Mouse (Mus musculus) intestine, embryonic 16.5 days (tissue): ENCODE results near the gene Arhgef18. TPM values are rescaled to one million over a fixed set of nuclear protein-coding genes. Genes with fewer than 3 reads are reported as not detected.

Experiments
- ATAC-seq: fragments of 200-750 bp; cut with Nextera tagmentation; 2 replicates; pipeline ENCODE4 v1.8.0; 2017; ENCODE audit warnings: moderate TSS enrichment, moderate library complexity
- H3K27ac ChIP-seq: fragments of 300-500 bp; sonication (generic); 2 replicates; pipeline ENCODE4 v1.5.1; 2014; ENCODE audit warnings: mild to moderate bottlenecking, low read length
- H3K27me3 ChIP-seq: fragments of 300-500 bp; sonication (generic); replicated peaks from 2 replicates; pipeline ENCODE4 v1.6.1; 2014; ENCODE audit warnings: low read length, control low read depth, mixed read lengths; ENCODE audit not compliant: control insufficient read depth, insufficient read depth
- H3K36me3 ChIP-seq: fragments of 300-500 bp; sonication (generic); 2 replicates; pipeline ENCODE4 v1.6.1; 2014; ENCODE audit warnings: low read length, control low read depth; ENCODE audit not compliant: control insufficient read depth, insufficient read depth
- H3K4me1 ChIP-seq: fragments of 300-500 bp; sonication (generic); 2 replicates; pipeline ENCODE4 v1.6.1; 2014; ENCODE audit warnings: low read length, control low read depth, mixed read lengths; ENCODE audit not compliant: control insufficient read depth, insufficient read depth
- H3K4me2 ChIP-seq: fragments of 300-500 bp; sonication (generic); 2 replicates; pipeline ENCODE4 v1.6.1; 2014; ENCODE audit warnings: low read depth, low read length, control low read depth
- H3K4me3 ChIP-seq: fragments of 300-500 bp; sonication (generic); 2 replicates; pipeline ENCODE4 v1.5.1; 2014; ENCODE audit warnings: mild to moderate bottlenecking, low read length
- H3K9ac ChIP-seq: fragments of 300-500 bp; sonication (generic); 2 replicates; pipeline ENCODE4 v1.6.1; 2014; ENCODE audit warnings: low read depth, low read length
- H3K9me3 ChIP-seq: fragments of 300-500 bp; sonication (generic); 2 replicates; pipeline ENCODE4 v1.6.1; 2016; ENCODE audit warnings: low read length, control low read depth; ENCODE audit not compliant: control insufficient read depth
- WGBS: fragments of 180-500 bp; shearing (Covaris S2); extraction: QIAGEN DNeasy Blood & Tissue Kit; methylation state at CpG from one replicate; pipeline ENCODE4 v1.1.7; 2014; 5-methylcytosine and 5-hydroxymethylcytosine counted together
- polyA plus RNA-seq: library from polyadenylated mRNA; unstranded; fragments of >200 nt; fragmentation: Nextera tagmentation; extraction: Ambion mirVana; gene quantifications from 2 replicates; pipeline ENCODE4 v1.2.1, GENCODE M21; 2015

The Arhgef18 gene
- polyA plus RNA-seq, 1 experiment from 2014 or later = 8.4 TPM

DNA sequence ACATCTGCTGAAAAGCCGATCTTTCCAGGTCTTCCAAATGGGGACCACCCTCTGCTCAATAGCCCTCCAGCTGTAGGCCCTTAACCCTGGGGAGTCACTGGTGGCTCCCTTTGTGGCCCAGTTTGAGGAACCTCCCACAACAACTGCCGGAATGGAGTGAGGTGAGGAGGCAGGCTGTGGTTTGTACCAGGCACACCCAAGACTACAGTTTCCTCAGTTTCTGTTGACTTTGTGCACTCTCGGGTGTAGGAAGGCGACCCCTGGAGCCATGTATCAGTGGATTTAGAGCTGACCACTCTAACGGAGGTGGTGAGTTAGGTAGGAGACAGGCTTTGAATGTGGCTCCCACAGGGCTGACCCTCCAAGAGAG is 38.4 kb upstream of the Arhgef18 start:
- no peak for ATAC-seq
- H3K4me2 ChIP-seq = no peak overlapping the region
- 64% methylated on average over 5 of the region's 5 CpGs for WGBS
- H3K9me3 ChIP-seq = no peaks in the 10 kb centered on the region
- H3K9ac ChIP-seq = no peak overlapping the region
- H3K27ac ChIP-seq = no peak overlapping the region
- no peaks in the 10 kb centered on the region for H3K36me3 ChIP-seq
- H3K4me3 ChIP-seq = no peak overlapping the region
- H3K27me3 ChIP-seq = no peaks in the 10 kb centered on the region
- peaks cover 8% of the 10 kb centered on the region; the same call in 1 of the 2 replicates for H3K4me1 ChIP-seq

DNA sequence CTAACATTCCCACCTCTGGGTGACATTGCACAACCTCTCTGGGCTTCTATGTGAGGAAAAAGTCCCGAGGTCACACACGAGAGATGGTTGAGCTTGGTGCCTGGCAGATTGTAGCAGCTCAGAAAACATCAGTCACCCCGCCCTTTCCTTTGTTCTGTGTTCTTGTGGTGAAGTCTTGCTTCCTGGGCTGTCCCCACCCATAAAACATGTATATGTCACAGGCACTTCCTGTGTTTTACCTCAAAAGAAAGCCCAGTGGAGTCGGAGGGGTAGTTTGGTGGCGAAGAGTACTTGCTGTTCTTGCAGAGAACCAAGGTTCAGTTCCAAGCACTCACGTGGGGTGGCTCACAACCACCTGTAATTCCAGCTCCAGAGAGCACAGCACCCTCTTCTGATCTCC is 37.2 kb upstream of the Arhgef18 start:
- Histone ChIP-seq H3K9me3 (no peaks in the 10 kb centered on the region), H3K4me3 (no peak overlapping the region), H3K9ac (no peak overlapping the region), H3K4me1 (peaks cover 8% of the 10 kb centered on the region; the same call in 1 of the 2 replicates), H3K27me3 (no peaks in the 10 kb centered on the region), H3K36me3 (no peaks in the 10 kb centered on the region), H3K4me2 (no peak overlapping the region), H3K27ac (no peak overlapping the region)
- ATAC-seq = no peak
- 86% methylated on average over 6 of the region's 6 CpGs for WGBS

DNA sequence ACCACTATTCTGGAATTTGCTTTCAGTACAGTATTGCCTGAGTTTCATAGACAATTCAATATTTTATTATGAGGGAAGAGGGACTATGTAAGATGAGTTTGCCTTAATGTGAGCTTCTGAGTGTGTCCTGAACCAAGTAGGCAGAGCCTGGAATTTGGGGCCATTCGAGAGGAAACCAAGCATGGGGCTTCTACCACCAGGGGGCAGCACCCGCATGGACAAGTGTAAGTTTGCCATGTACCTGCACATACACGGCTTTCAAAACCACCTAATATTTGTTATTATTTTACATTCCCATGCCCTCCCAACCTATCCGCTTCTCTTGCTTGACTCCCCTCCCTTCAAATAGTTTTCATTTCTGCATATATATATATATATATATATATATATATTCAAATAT is 34.7 kb upstream of the Arhgef18 start:
- WGBS = 5% methylated on average over 4 of the region's 4 CpGs
- 0 out of 2 replicates have a peak, but pooled peaks have one; percentile 28 for ATAC-seq
- no peak overlapping the region for H3K27ac ChIP-seq
- no peak overlapping the region for H3K9ac ChIP-seq
- H3K9me3 ChIP-seq = no peaks in the 10 kb centered on the region
- no peak overlapping the region for H3K4me3 ChIP-seq
- H3K4me2 ChIP-seq = no peak overlapping the region
- no peaks in the 10 kb centered on the region for H3K27me3 ChIP-seq
- 0 out of 2 replicates have a peak, but pooled peaks cover 1% of the 10 kb centered on the region for H3K4me1 ChIP-seq
- no peaks in the 10 kb centered on the region for H3K36me3 ChIP-seq

DNA sequence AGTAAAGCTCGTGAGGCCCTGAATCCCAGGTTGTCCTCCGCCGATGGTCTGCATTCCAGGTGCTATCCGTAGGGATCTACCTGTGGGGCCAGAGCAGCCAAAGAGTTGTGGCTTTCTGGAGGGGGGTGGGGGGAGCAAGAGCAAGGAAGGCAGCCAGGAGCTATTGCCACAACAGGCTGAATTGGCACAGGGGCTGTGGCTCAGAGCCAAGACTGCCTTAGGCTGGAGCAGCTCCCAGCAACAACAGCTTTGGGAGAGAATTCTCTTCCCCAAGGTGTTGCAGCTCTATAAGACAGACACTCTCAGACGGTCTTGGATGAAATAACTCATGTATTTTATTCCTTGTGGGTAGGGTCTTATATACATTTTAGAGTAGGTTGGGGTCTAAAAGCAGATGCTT is 25.7 kb upstream of the Arhgef18 start:
- ATAC-seq = no peak
- 91% methylated on average over 5 of the region's 5 CpGs for WGBS
- H3K27ac ChIP-seq = no peak overlapping the region

DNA sequence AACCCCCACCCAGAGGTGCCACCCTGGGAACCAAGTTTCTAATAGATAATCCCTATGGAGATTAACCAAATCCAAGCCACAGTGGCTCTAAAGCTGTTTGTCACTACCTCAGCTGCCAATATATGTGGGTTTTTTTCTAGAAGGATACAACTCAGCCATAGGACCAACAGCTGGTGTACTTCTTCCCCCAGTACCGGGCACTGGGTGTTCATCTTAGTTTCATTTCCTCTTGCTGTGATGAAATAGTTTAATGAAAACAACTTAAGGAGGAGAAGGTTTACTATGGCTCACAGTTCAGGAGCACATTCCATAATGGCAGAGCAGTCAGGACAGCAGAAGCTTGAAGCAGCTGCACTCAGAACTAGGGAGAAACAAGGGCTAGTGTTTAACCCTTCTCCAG is 24.7 kb upstream of the Arhgef18 start:
- H3K27ac ChIP-seq = no peak overlapping the region
- no peak overlapping the region for H3K4me2 ChIP-seq
- no peaks in the 10 kb centered on the region; the same call in 1 of the 2 replicates for H3K36me3 ChIP-seq
- H3K4me3 ChIP-seq = no peak overlapping the region
- ATAC-seq = no peak
- WGBS = 64% methylated on average over 1 of the region's 1 CpGs
- no peaks in the 10 kb centered on the region for H3K4me1 ChIP-seq
- no peaks in the 10 kb centered on the region for H3K9me3 ChIP-seq
- no peak overlapping the region for H3K9ac ChIP-seq
- no peaks in the 10 kb centered on the region for H3K27me3 ChIP-seq

More for the DNA sequence above, 25.7 kb upstream of the Arhgef18 start:
- no peak overlapping the region for H3K4me3 ChIP-seq
- no peaks in the 10 kb centered on the region; the same call in 1 of the 2 replicates for H3K36me3 ChIP-seq
- H3K4me2 ChIP-seq = no peak overlapping the region
- H3K4me1 ChIP-seq = no peaks in the 10 kb centered on the region
- no peaks in the 10 kb centered on the region for H3K27me3 ChIP-seq
- H3K9me3 ChIP-seq = no peaks in the 10 kb centered on the region
- H3K9ac ChIP-seq = no peak overlapping the region

DNA sequence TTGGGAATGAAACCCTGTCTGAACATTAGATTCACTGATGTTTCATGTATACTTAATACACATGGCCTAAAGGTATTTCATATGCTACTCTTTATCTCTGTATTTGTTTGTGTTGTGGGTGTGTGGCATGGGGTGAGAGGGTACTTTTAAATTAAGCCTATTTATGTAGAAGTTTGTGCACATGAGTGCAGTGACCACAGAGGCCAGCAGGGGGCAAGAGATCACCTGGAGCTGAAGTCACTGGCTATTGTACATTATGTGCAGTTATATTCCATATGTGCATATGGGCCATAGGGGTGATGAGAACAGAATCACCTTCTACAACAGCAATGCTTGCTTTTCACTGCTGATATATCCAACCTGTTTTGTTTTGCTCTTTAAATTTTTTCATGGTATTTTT is 17.1 kb upstream of the Arhgef18 start:
- H3K27ac ChIP-seq = no peak overlapping the region
- ATAC-seq = no peak
- no peaks in the 10 kb centered on the region for H3K4me1 ChIP-seq
- H3K36me3 ChIP-seq = no peaks in the 10 kb centered on the region
- no peaks in the 10 kb centered on the region for H3K27me3 ChIP-seq
- no peaks in the 10 kb centered on the region for H3K9me3 ChIP-seq
- H3K4me3 ChIP-seq = no peak overlapping the region
- no peak overlapping the region for H3K9ac ChIP-seq
- no peak overlapping the region for H3K4me2 ChIP-seq

DNA sequence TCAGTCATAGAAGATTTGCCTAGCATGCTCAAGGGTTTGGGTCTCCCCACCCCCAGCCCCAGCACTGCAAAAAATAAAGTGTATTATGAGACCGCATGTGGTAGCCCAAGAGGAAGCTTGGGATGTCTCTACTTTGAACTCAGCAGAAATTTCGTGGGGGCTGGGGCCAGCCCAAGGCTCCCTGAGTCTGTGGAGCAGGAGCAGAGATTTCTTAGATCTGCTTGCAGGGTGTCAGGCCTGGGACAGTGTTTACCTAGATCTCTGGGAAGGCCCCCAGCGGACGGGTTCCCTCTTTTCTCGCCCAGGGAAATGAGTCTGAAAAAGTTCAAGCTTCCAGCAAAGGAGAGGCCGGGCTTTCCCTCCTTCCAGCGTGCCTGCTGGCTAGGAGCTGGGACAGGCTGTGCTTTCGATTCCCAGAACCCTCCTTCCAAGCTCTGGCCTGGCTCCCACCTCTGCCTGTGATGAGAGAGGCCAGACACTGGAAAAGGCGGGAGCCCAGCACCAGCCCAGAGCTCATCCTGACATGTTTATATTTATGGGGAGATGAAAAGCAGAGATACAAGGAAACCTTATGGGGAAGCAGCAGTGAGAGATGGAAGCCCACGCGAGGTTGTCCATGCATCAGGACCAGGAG is 16.0 kb upstream of the Arhgef18 start:
- peak; percentile 91 for ATAC-seq
- Histone ChIP-seq H3K9me3 (no peaks in the 10 kb centered on the region), H3K4me1 (no peaks in the 10 kb centered on the region), H3K27ac (peak overlapping the region; percentile 38), H3K27me3 (no peaks in the 10 kb centered on the region), H3K9ac (no peak overlapping the region), H3K4me2 (no peak overlapping the region), H3K36me3 (no peaks in the 10 kb centered on the region), H3K4me3 (no peak overlapping the region)
- 32% methylated on average over 11 of the region's 11 CpGs for WGBS

DNA sequence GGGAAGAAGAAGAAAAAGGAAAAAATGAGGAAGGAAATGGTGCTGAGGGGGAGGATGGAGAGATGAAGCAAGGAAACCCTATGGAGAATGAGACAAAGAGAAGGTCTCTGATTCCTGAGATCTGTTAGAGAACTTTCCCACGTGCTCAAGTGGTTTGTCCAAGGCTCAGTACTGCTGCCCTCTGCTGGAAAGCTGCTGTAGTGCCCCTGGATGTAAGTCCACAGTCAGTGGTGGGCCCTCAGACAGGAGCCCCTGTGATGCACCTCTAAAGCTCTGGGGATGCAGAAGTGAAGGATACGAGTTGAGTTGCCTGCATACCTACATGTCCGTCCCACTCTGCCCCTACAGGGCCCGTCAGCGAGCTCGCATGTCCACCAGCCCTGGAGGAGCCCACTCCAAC is 5.5 kb upstream of the Arhgef18 start:
- H3K27ac ChIP-seq = no peak overlapping the region
- H3K4me2 ChIP-seq = no peak overlapping the region
- H3K4me1 ChIP-seq = peaks cover 5% of the 10 kb centered on the region; the same call in 1 of the 2 replicates
- no peak overlapping the region for H3K9ac ChIP-seq
- no peaks in the 10 kb centered on the region for H3K9me3 ChIP-seq
- WGBS = 45% methylated on average over 6 of the region's 6 CpGs
- H3K27me3 ChIP-seq = no peaks in the 10 kb centered on the region
- no peak overlapping the region for H3K4me3 ChIP-seq
- H3K36me3 ChIP-seq = no peaks in the 10 kb centered on the region
- ATAC-seq = peak; percentile 32; the same call in 1 of the 2 replicates

DNA sequence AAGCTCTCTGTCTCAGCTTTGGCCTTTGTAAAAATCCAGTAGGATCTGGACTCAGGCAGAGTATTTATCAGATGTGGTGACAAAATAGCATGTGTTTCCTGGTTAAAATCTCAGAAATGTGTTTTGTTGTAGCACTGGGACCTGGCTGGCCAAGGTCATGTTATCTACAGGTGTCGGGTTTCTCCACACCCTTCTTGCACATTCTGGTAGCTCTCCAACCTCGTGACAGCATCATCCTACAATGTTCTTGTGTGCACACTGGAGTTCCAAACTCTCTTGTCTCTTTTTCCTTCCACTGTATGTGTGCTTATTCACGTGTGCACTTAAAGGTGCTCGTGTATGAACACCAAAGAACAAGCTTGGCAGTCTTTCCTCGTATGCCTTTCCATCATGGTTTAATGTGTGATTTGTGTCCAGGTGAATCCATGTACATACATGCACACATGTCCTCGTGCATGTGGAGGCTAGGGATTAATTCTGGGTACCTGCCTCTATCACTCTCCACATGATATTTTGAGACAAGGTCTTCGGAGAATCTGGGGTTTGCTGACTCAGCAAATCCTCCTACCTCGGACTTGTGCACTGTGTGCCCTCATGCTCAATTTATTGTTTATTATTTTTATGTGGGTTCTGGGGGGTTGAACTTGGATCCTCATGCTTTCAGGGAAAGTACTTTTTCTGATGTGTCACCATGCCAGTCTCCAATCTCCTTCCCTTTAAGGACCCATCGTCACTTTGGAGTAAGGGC is 4.0 kb upstream of the Arhgef18 start:
- Histone ChIP-seq H3K9ac (no peak overlapping the region), H3K4me2 (no peak overlapping the region), H3K4me3 (no peak overlapping the region), H3K36me3 (no peaks in the 10 kb centered on the region), H3K27me3 (no peaks in the 10 kb centered on the region), H3K27ac (no peak overlapping the region), H3K9me3 (no peaks in the 10 kb centered on the region), H3K4me1 (peaks cover 9% of the 10 kb centered on the region)
- WGBS = 65% methylated on average over 9 of the region's 9 CpGs
- ATAC-seq = no peak
